Mouse (Mus musculus) thymus, postnatal 0 days (tissue): ENCODE measurements around the gene Ccdc58. TPM values are rescaled to one million over a fixed set of nuclear protein-coding genes. Genes with fewer than 3 reads are reported as not detected.
"Not testable (repeated sequence)": the region's sequence is repeated elsewhere in the genome, so short reads cannot be mapped to it uniquely, and the experiment has no call there.

Experiments used
- DNase-seq: peaks from one replicate; pipeline ENCODE4 v3.0.0-alpha.2; 2015; ENCODE audit warnings: low spot score
- polyA plus RNA-seq: library from polyadenylated mRNA; unstranded; fragments of >200 nt; fragmentation: Nextera tagmentation; extraction: Ambion mirVana; gene quantifications from 2 replicates; pipeline ENCODE4 v1.2.1, GENCODE M21; 2015

Gene Ccdc58
- 59.5 and 63.8 TPM in 2 replicates for polyA plus RNA-seq

GRCm38 (mm10) chr16:36071450-36072379 lies at the start of gene Ccdc58, which contains the start of gene Fam162a:
Ccdc58 (plus strand) TSS chr16:36071685.
Fam162a (minus strand) TSS chr16:36071594.
- DNase-seq, result peak; percentile 92

- not testable (repeated sequence) for DNase-seq
Measured at GRCm38 (mm10) chr16:36028120-36028519, 43.4 kb upstream of the Ccdc58 start.

- DNase-seq, result peak; percentile 98
Measured at GRCm38 (mm10) chr16:36040640-36041624, 30.6 kb upstream of the Ccdc58 start, which contains the start of gene Wdr5b. Wdr5b (plus strand) TSS chr16:36041190.

- no peak for DNase-seq
Measured at GRCm38 (mm10) chr16:36041625-36042020, 29.9 kb upstream of the Ccdc58 start.

GRCm38 (mm10) chr16:36043073-36043472 lies 28.4 kb upstream of the Ccdc58 start:
- no peak for DNase-seq

- no peak for DNase-seq
Measured at GRCm38 (mm10) chr16:36043964-36044363, 27.5 kb upstream of the Ccdc58 start.

- DNase-seq, result no peak
Measured at GRCm38 (mm10) chr16:36047538-36047937, 23.9 kb upstream of the Ccdc58 start.

GRCm38 (mm10) chr16:36051491-36051890 lies 20.0 kb upstream of the Ccdc58 start:
- no peak for DNase-seq

GRCm38 (mm10) chr16:36053524-36054275 lies 17.8 kb upstream of the Ccdc58 start:
- DNase-seq, result no peak

GRCm38 (mm10) chr16:36054920-36055319 lies 16.6 kb upstream of the Ccdc58 start:
- no peak for DNase-seq

- DNase-seq, result no peak
Measured at GRCm38 (mm10) chr16:36056416-36056815, 15.1 kb upstream of the Ccdc58 start.

GRCm38 (mm10) chr16:36057933-36058475 lies 13.5 kb upstream of the Ccdc58 start:
- no peak for DNase-seq

GRCm38 (mm10) chr16:36062534-36062933 lies 9.0 kb upstream of the Ccdc58 start:
- not testable (repeated sequence) for DNase-seq

GRCm38 (mm10) chr16:36063315-36063714 lies 8.2 kb upstream of the Ccdc58 start:
- no peak for DNase-seq

- no peak for DNase-seq
Measured at GRCm38 (mm10) chr16:36064904-36065303, 6.6 kb upstream of the Ccdc58 start.

- DNase-seq, result no peak
Measured at GRCm38 (mm10) chr16:36067694-36068093, 3.8 kb upstream of the Ccdc58 start.

GRCm38 (mm10) chr16:36068356-36068755 lies 3.1 kb upstream of the Ccdc58 start:
- DNase-seq, result no peak

GRCm38 (mm10) chr16:36069819-36070575 lies 1.5 kb upstream of the Ccdc58 start:
- no peak for DNase-seq

- DNase-seq, result no peak
Measured at GRCm38 (mm10) chr16:36071071-36071449, 425 bp upstream of the Ccdc58 start.
